Mouse (Mus musculus): ENCODE data around the gene Srm. TPM values are rescaled to one million over a fixed set of nuclear protein-coding genes. Genes with fewer than 3 reads are reported as not detected.

Gene Srm
- polyA plus RNA-seq (2012; rRNA removed) = 42.6 and 44.5 TPM in 2 replicates

DNA sequence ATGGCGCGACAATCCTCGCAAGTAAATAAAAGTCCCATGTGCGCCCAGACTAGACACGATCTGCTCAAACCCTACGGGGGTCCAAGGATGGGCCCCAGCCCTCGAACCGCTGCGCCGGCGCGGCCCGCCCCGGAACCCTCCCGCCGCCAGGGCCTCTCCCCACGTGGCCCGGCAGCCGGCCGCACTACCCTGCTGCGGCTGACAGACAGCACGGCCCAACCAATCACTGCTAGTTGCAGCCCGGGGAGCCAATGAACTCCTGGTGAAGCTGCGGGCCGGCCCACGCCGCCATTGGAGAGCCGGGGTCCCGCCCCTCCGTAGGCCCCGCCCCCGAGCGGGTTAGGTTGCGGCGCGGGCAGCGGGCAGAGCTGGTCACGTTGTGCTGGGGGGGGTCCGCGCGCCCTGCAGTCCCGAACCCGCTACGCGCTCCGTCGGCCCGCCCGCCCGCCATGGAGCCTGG lies at the start of gene Srm:
Gene Srm (plus strand): TSS at position 333 of the 460 bp plus-strand sequence.
- Histone ChIP-seq H3K4me1 (ENCODE audit: control insufficient read depth, insufficient read depth, insufficient read length, low read length) (peaks cover 7% of the 10 kb centered on the region; the same call in 1 of the 2 replicates), H3K4me3 (ENCODE audit: low read depth, low read length) (peak within 1 kb of the TSS; percentile 89), H3K36me3 (ENCODE audit: control insufficient read depth, insufficient read depth, low read length) (peaks cover 8% of the 10 kb centered on the region; the same call in 1 of the 2 replicates), H3K27ac (ENCODE audit: insufficient read depth, low read depth, low read length) (no peak within 1 kb of the TSS), H3K27me3 (ENCODE audit: control insufficient read depth, insufficient read depth, low read length) (no peaks in the 10 kb centered on the region)
- WGBS = under 1% methylated on average over 49 of the region's 50 CpGs
- no peak for TF ChIP-seq CTCF (IDR thresholded peaks at IDR 0.05; ENCODE audit: extremely low read depth, insufficient read length, insufficient replicate concordance, low read depth, low read length)
- no peak for TF ChIP-seq POLR2A (IDR thresholded peaks at IDR 0.05; ENCODE audit: low read depth, low read length)

DNA sequence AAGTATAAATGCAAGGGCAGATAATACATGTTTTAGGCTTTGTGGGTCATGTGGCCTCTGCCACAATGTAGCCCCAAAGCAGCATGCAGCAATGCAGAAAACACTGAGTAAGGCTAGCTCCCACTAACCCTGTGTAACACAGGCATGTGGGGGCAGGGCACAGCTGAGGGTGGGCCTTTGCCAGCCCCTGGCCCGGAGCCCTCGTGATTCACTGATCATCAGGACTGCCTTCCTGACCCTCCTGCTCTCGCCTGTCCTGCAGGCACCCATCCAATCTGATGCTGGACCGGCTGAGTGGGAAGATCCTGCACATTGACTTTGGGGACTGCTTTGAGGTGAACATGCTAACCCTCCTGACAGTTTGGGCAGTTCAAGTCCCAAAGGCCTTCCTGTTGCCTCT lies 42.2 kb upstream of the Srm start:
- no peak overlapping the region for H3K27ac ChIP-seq (ENCODE audit: insufficient read depth, low read depth, low read length)
- H3K36me3 ChIP-seq (ENCODE audit: control insufficient read depth, insufficient read depth, low read length) = peaks cover 70% of the 10 kb centered on the region
- H3K27me3 ChIP-seq (ENCODE audit: control insufficient read depth, insufficient read depth, low read length) = no peaks in the 10 kb centered on the region
- H3K4me1 ChIP-seq (ENCODE audit: control insufficient read depth, insufficient read depth, insufficient read length, low read length) = no peaks in the 10 kb centered on the region
- WGBS = 86% methylated on average over 4 of the region's 4 CpGs
- TF ChIP-seq CTCF (IDR thresholded peaks at IDR 0.05; ENCODE audit: extremely low read depth, insufficient read length, insufficient replicate concordance, low read depth, low read length) (no peak), POLR2A (IDR thresholded peaks at IDR 0.05; ENCODE audit: low read depth, low read length) (no peak)
- H3K4me3 ChIP-seq (ENCODE audit: low read depth, low read length) = no peak overlapping the region

GRCm38 (mm10) chr4:148557766-148558165 lies 33.5 kb upstream of the Srm start:
- Histone ChIP-seq H3K4me1 (ENCODE audit: control insufficient read depth, insufficient read depth, insufficient read length, low read length) (no peaks in the 10 kb centered on the region; the same call in 1 of the 2 replicates), H3K27me3 (ENCODE audit: control insufficient read depth, insufficient read depth, low read length) (no peaks in the 10 kb centered on the region), H3K36me3 (ENCODE audit: control insufficient read depth, insufficient read depth, low read length) (peaks cover 26% of the 10 kb centered on the region), H3K27ac (ENCODE audit: insufficient read depth, low read depth, low read length) (0 out of 2 replicates have a peak overlapping the region, but pooled peaks have one; percentile 11), H3K4me3 (ENCODE audit: low read depth, low read length) (peak overlapping the region; percentile 100)
- TF ChIP-seq CTCF (IDR thresholded peaks at IDR 0.05; ENCODE audit: extremely low read depth, insufficient read length, insufficient replicate concordance, low read depth, low read length) (no peak), POLR2A (IDR thresholded peaks at IDR 0.05; ENCODE audit: low read depth, low read length) (no peak)
- WGBS = 19% methylated on average over 6 of the region's 6 CpGs

DNA sequence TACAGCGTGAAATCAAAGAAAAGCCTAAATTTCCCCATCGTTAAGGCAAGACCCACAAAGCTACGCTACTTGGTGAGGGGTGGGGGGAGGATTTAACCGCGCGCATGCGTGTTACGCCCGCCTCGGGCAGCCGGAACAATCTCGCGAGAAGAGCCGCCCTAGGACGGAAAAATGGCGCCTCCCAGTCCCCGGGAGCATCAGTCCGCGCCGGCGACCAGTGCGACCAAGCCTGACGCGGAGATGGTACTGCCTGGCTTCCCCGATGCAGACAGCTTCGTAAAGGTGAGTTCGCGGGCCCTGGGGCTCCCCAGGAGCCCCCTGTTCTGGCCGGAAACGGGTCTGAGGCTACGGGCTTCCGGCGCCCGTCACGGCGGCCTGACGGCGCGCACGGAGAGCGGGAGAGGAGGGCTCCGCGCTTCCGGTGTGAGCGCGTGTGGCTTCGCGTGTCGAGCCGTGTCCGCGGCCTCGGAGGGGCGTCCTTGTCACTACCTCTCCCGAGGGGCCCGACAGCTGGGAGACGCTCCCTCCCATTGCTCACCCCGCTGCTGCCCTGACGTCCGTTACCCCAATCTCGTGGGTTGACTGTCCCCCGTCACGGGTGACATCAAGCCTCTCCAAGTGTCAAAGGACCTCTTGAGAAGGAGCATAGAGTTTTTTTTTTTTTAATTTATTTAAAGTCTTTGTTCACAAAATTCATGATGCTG lies 32.9 kb upstream of the Srm start, which contains the start of gene Exosc10:
Gene Exosc10 (plus strand): TSS at position 133 of the 704 bp plus-strand sequence.
- peak within 1 kb of the TSS; percentile 72 for H3K27ac ChIP-seq (ENCODE audit: insufficient read depth, low read depth, low read length)
- under 1% methylated on average over 63 of the region's 63 CpGs for WGBS
- H3K4me3 ChIP-seq (ENCODE audit: low read depth, low read length) = peak within 1 kb of the TSS; percentile 100
- no peaks in the 10 kb centered on the region; the same call in 1 of the 2 replicates for H3K4me1 ChIP-seq (ENCODE audit: control insufficient read depth, insufficient read depth, insufficient read length, low read length)
- no peaks in the 10 kb centered on the region for H3K27me3 ChIP-seq (ENCODE audit: control insufficient read depth, insufficient read depth, low read length)
- H3K36me3 ChIP-seq (ENCODE audit: control insufficient read depth, insufficient read depth, low read length) = peaks cover 27% of the 10 kb centered on the region
- TF ChIP-seq CTCF (IDR thresholded peaks at IDR 0.05; ENCODE audit: extremely low read depth, insufficient read length, insufficient replicate concordance, low read depth, low read length) (no peak), POLR2A (IDR thresholded peaks at IDR 0.05; ENCODE audit: low read depth, low read length) (peak; percentile 77)

DNA sequence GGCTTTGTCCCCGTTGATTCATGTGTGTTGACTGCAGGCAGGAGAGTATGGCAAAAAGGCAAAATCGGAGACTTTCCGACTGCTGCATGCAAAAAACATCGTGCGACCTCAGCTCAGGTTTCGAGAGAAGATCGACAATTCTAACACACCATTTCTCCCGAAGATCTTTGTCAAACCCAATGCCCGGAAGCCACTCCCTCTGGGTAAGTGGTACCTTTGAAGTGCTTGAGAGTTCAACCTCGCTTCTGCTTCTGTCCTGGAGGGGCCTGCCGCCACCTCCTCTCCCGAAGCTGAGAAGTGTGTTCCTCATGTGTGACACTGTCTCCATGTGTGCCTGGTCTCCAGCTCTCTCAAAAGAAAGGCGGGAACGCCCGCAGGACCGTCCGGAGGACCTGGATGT lies 28.6 kb upstream of the Srm start:
- 95% methylated on average over 17 of the region's 17 CpGs for WGBS
- TF ChIP-seq CTCF (IDR thresholded peaks at IDR 0.05; ENCODE audit: extremely low read depth, insufficient read length, insufficient replicate concordance, low read depth, low read length) = no peak
- TF ChIP-seq POLR2A (IDR thresholded peaks at IDR 0.05; ENCODE audit: low read depth, low read length) = no peak
- Histone ChIP-seq H3K4me1 (ENCODE audit: control insufficient read depth, insufficient read depth, insufficient read length, low read length) (no peaks in the 10 kb centered on the region; the same call in 1 of the 2 replicates), H3K27me3 (ENCODE audit: control insufficient read depth, insufficient read depth, low read length) (no peaks in the 10 kb centered on the region), H3K36me3 (ENCODE audit: control insufficient read depth, insufficient read depth, low read length) (peaks cover 60% of the 10 kb centered on the region), H3K4me3 (ENCODE audit: low read depth, low read length) (no peak overlapping the region), H3K27ac (ENCODE audit: insufficient read depth, low read depth, low read length) (no peak overlapping the region)

- TF ChIP-seq CTCF (IDR thresholded peaks at IDR 0.05; ENCODE audit: extremely low read depth, insufficient read length, insufficient replicate concordance, low read depth, low read length) (no peak), POLR2A (IDR thresholded peaks at IDR 0.05; ENCODE audit: low read depth, low read length) (no peak)
Observed at GRCm38 (mm10) chr4:148563595-148563994, 27.7 kb upstream of the Srm start.

GRCm38 (mm10) chr4:148570138-148570537 lies 21.2 kb upstream of the Srm start:
- H3K36me3 ChIP-seq (ENCODE audit: control insufficient read depth, insufficient read depth, low read length) = peaks cover 71% of the 10 kb centered on the region
- H3K27ac ChIP-seq (ENCODE audit: insufficient read depth, low read depth, low read length) = no peak overlapping the region
- H3K4me1 ChIP-seq (ENCODE audit: control insufficient read depth, insufficient read depth, insufficient read length, low read length) = peaks cover 12% of the 10 kb centered on the region; the same call in 1 of the 2 replicates
- TF ChIP-seq CTCF (IDR thresholded peaks at IDR 0.05; ENCODE audit: extremely low read depth, insufficient read length, insufficient replicate concordance, low read depth, low read length) (no peak), POLR2A (IDR thresholded peaks at IDR 0.05; ENCODE audit: low read depth, low read length) (no peak)
- no peaks in the 10 kb centered on the region for H3K27me3 ChIP-seq (ENCODE audit: control insufficient read depth, insufficient read depth, low read length)
- 43% methylated on average over 10 of the region's 10 CpGs for WGBS
- no peak overlapping the region for H3K4me3 ChIP-seq (ENCODE audit: low read depth, low read length)

More at GRCm38 (mm10) chr4:148563595-148563994, 27.7 kb upstream of the Srm start:
- WGBS = 95% methylated on average over 12 of the region's 12 CpGs
- Histone ChIP-seq H3K4me1 (ENCODE audit: control insufficient read depth, insufficient read depth, insufficient read length, low read length) (no peaks in the 10 kb centered on the region; the same call in 1 of the 2 replicates), H3K36me3 (ENCODE audit: control insufficient read depth, insufficient read depth, low read length) (peaks cover 69% of the 10 kb centered on the region), H3K4me3 (ENCODE audit: low read depth, low read length) (no peak overlapping the region), H3K27me3 (ENCODE audit: control insufficient read depth, insufficient read depth, low read length) (no peaks in the 10 kb centered on the region), H3K27ac (ENCODE audit: insufficient read depth, low read depth, low read length) (no peak overlapping the region)

Measured in small intestine, adult 2 months (tissue).